Mouse (Mus musculus): Measurements from ENCODE around the gene Cbarp.

DNA sequence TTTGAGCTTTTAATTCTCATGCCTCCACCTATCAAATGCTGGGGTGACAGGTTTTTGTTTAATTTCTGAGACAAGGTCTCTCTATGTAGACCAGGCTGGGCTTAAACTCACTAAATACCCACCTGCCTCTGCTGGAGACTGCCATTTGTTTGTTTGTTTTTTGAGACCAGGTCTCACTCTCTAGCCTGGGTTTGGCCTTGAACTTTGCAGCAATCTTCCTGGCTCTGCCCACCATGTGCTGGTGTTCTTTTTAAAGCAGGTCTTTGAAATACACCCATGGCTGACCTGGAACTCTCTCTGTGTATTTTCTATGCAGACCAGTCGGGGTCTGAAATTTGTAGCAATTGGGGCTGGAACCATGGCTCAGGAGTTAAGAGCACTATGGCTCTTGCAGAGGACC is 5.0 kb downstream of the Cbarp start:
- no peak for TF ChIP-seq CTCF (IDR thresholded peaks at IDR 0.05; ENCODE audit: low read depth)
- TF ChIP-seq EP300 (IDR thresholded peaks at IDR 0.05; ENCODE audit: low read depth): no peak

Measured in liver, embryonic 14.5 days (tissue).